Mouse (Mus musculus): Measurements from ENCODE around the gene Zfp112. TPM values are rescaled to one million over a fixed set of nuclear protein-coding genes. Genes with fewer than 3 reads are reported as not detected.
"Not testable (repeated sequence)": the region's sequence is repeated elsewhere in the genome, so short reads cannot be mapped to it uniquely, and the experiment has no call there.

Gene Zfp112
- 1 to 10 TPM; 3.7 to 8.3 (median 5.1) TPM for total RNA-seq (2022)

DNA sequence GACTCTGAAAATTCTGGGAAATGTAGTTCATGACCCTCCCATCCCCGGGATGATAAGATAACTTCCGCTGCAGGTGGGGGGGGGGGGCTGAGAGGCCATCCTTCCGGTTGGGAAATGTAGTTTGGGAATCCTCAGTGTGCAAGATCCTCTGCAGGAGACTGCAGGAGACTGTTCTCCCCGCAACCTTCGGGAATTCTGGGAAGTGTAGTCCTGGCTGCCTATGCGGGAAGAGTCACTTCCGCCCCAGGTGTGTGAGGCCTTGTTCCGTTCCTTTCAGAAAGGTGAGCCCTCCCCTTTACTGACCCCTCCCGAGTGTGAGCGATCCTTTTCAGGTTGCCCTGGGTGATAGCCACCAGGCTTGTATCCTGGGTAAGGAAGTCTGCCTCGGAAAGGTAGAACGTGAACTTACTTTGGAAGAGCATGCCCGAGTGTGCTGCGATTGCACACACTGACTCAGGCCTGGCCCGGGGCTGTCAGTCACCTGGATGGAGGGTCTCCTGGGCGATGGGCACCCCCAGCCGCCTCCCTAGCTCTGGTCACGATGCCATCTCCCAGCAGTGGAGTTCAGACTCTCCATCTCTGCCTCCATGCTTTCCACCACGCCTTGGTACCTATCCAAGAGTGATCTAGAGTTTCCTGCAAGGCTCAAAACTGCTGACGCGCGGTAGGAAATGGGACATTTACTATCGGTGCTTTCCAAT is at the start of gene Zfp112:
Zfp112 (plus strand) TSS at position 159 of the 701 bp plus-strand sequence.
- peak; percentile 84 for DNase-seq

DNA sequence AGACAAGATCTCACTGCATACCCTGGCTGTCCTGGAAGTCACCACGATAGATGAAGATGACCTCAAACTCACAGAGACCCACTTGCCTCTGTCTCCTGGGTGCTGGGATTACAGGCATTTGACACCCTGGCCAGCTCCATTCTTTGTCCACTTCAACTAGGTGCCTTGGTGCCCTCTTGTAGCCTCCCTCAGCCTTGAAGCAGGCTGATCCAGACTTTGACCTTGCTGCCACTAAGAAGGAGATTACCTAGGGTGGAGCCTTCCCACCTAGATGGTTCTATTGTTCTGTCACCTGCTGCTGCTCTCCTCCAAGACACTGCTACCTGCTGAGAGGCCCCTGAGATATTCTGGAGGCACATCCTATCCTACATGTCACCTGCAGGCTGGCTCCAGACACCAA is 37.7 kb upstream of the Zfp112 start:
- not testable (repeated sequence) for DNase-seq

DNA sequence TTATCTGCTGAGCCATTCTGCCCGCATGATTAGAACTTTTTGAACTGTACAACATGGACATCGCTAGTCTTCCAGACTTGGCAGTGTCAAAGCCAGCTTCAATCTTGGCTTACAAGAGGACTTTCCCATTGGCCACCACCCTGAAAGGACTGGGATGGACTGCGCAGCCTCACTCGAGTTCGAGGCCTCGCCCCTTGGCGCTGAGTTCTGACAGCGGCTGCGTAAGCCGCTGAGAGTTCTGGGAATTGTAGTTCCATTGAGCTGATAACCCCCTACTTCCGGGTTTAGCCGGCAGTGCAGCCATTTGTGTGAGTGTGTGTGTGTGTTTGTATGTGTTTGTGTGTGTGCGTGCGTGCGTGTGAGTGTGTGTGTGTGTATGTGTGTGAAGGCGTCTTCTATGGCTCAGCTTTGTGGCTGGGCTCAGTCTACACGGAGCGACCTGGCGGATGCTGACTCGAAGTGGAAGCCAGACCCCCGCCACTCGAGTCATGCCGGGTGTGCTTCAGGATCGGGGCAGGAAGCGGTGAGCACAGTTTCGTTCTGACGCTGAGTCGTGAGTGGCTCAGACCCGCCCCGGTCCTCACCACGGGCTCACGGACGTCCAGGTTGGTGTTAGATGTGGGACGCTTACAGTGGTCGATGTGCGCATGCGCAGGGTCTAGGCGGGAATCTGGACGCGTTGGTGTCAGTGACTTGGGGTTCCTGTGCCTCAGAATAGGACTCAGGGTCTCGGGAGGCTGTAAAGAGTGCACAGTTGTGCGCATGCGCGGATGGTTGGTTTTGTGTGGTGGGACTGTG is 30.3 kb upstream of the Zfp112 start, which contains the start of gene Zfp180:
Zfp180 (plus strand) TSS at position 291 of the 798 bp plus-strand sequence.
- peak; percentile 96 for DNase-seq

DNA sequence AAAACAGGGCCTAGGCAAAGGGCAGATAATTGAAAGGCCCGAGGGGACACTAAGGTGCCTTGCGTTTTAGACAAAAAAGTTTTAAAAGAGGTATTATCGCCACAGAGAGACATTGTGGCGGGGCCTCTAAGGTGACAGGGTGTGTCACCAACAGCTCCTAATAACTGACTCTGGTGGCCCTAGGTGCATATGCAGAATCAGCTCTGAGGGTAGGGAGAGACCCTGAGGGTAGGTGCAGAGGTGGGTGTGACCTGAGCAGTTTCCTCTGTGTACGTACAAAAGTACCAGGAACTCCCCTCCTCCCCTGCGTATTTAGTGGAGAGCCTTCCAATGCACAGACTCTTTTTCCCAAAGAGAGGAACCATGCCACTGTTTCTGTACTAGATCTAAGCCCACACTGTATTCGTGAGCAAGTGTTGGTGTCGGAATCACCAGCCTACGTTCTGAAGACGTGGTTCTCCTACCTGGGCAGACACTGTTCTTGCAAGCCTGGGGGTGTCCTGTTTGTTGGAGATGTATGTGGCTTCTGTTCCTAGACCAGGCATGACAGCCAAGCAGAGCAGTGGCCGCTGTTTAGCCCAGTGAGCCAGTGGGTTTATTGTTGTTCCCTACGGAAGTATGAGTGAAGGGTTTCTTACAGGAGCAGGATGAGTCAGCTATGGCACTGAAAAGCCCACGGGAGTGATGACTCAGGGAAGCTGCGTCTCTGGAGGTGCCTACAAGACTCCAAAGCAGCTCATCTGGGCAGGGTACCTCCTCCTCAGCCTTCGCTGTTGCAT is 29.5 kb upstream of the Zfp112 start:
- DNase-seq: no peak

DNA sequence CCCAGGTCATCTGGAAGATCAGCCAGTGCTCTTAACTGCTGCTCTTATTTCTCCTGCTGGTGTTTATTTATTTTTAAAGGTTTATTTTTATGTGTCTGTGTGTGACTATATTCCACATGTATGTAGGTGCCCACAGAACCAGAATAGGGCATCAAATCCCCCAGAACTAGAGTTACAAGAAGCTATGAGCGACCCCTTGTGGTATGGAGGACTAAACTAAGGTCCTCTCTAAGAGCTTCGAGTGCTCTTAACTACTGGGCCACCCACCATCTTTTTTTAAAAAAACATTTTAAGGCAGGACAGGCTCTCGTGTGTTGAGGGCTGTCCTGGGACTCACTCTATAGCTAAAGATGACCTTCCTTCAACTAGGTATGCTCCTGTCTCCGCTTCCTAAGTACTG is 25.2 kb upstream of the Zfp112 start:
- DNase-seq: no peak

GRCm38 (mm10) chr7:24087485-24088125 is 24.5 kb upstream of the Zfp112 start:
- no peak for DNase-seq

- no peak for DNase-seq
Observed at GRCm38 (mm10) chr7:24104403-24104802, 7.7 kb upstream of the Zfp112 start.

- DNase-seq: no peak
Observed at GRCm38 (mm10) chr7:24105144-24105703, 6.9 kb upstream of the Zfp112 start.

DNA sequence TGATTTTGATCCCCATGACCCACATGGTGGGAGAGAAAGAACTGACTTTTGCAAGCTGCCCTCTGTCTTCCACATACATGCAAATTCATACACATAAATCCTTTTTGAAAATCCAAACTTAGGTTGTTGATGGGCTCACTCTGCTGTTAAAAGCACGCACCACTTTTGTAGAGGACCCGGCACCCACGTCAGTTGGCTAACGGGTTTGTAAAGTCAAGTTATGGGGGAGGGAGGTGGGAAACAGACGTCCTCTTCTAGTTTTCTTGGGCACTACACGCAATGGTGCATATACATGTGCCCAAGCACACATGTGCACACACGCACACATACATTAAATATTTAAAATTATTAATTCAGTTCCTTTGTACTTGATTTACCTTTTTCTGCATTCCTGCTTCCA is 1.3 kb upstream of the Zfp112 start:
- DNase-seq: no peak

- no peak for DNase-seq
Observed at GRCm38 (mm10) chr7:24111772-24112155, 350 bp upstream of the Zfp112 start.

DNA sequence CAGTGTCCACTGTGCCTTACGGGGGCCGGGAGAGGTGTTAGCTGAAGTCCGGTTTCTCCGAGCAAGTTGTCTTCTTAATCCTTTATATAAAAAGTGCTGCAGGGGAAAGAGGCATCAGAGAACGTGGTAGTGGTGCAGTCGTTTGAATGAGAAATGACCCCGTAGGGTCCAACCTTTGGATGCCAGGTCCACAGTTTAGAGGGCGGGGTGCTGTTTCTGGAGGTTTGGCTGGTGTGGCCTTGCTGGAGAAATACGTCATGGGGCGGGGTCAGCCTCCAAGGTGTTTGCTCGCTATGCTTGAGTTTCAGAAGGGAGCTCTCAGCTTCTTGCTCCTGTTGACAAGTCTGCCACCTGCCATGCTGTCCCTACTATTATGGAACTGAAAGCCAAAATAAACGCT is 887 bp downstream of the Zfp112 start:
- peak; percentile 56 for DNase-seq

DNA sequence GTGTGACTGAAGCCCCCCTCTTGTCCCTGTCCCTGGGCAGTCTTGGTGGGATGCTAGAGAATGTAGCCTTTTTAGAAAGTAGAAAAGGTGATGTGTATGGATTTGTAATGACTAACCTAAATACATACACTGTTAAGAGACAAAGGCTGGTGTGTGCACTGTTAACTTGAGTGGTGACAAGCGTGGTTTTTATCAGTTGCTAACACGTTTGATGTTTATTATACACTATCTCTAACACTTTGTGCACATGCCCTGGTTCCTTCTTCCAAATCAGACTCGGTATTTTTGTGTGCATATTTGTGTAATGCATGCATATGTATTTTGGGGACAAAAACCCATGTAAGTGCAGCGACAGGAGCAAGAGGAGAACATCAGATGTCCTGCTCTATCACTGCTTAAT is 4.5 kb downstream of the Zfp112 start:
- DNase-seq: no peak

DNA sequence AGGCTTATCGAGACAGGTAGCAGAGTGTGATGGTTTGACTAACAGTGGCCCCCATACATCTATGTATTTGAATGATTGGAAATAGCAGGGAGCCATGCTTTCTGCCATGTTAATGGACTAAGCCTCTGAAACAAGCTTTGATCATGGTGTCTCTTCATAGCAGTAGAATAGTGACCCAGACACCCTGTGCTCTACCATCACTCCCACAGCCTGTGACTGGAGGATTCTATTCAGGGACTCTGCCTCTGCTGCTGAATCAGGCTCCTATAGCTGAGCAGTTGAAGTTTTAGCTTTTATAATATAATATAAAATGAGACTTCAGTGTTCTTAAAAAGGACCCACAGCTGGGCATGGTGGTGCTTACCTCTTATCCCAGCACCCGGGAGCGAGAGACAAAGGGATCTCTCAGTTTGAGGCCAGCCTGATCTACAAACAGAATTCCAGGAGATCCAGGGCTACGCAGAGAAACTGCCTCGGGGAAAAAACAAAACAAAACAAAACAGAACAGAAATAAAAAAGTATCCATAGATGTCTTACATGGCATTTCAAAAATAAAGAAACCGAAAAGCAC is 21.4 kb downstream of the Zfp112 start:
- no peak for DNase-seq

DNA sequence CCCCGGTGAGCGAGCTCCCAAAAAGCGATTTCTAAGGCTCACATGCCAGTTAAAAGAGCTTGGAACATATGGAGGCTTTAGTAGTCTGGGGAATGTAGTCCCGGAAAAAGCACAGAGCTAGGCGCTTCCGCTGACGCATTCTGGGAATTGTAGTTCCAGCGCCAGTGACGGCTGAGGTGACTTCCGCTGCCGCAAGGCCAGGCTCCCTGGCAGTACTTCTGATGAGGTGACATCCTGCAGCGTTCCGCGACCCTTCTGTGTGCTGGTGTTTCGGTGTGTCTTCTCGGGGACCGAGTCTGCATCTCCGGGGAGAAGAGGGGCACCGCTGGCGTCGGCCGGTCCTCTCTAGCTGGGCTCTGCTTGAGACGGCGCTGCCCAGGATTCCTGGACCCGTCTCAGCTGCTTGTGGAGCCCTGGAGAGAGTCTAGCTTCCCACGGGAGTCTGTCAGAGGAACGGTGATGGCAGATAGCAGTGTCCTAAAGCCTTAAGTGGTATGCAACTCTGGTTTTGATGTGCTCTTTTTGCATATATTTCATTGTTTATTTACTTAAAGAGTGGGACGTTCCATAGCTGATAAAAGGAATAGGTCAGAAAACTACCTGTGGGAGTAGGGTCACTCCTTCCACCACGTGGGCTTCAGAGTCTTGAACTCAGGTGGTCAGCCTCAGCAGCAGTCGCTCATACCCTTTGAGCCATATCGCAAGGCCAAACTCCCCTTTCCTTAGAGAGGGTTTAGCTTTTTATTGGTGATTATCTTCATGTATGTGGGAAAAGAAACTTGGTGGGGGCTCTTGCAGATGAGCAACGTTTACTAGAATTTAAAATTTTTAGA is 22.1 kb downstream of the Zfp112 start, which contains the start of gene Zfp235:
Zfp235 (plus strand) TSS at position 174 of the 833 bp plus-strand sequence.
- peak; percentile 84 for DNase-seq

DNA sequence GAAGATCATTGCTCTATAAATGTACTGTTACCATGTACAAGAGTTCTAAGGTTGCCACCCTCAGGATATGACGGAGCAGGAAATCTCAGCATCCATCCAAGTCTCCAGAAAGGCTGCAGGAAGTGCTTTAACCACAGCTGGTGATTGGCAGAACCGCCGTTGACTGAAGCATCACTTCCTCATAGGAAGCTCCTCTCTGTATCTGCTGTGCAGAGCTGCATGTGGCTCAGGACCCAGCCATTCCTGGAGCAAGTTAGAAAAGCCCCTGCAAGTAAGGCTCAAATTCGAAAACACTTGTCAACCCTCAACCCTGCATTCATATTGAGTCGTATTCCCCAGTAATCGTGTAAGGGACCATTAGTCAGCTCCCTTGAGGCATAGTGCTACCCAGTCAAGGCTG is 30.5 kb downstream of the Zfp112 start:
- DNase-seq: no peak

GRCm38 (mm10) chr7:24153272-24153671 is 41.2 kb downstream of the Zfp112 start:
- DNase-seq: no peak

DNA sequence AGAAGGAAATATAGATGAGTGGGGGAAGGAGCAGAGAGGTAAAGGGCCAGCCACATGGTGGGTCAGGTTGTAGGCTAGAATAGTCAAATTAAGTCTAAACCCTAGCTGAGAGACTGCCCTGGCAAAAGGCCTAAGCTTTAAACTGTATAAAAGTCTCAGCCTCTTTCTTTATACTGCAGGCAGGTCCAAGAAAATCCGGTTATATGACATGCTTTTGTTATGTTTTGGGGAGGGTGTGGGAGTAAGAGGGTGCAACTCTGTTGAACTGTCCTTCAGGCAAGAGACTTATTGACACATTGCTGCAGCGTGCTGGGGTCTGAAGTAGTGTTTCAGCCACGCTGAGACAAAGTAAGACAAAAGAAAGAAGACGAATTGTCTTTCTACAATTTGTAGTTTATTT is 60.1 kb downstream of the Zfp112 start:
- no peak for DNase-seq

GRCm38 (mm10) chr7:24174618-24175336 is 62.7 kb downstream of the Zfp112 start, which contains the start of gene Zfp114:
Gene Zfp114 (plus strand): TSS chr7:24175060.
- DNase-seq: peak; percentile 5

DNA sequence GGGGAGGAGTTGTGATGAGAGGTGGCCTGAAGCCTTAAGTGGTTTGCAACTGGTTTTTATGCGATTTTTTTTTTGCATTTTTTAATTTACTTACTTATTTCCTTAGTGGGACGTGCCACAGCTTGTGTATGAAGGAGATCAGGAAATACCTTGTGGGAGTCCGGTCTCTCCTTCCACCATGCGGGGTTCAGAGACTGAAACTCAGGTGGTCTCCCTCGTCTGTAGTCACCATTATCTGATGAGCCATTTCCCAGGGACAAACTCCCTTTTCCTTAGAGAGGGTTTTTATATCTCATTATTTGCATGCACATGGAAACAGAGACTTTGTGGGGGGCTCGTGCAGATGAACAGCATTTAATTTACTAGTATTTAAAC is 63.2 kb downstream of the Zfp112 start:
- DNase-seq: no peak

Measured in adrenal gland, adult 8-10 months (tissue).